Mouse (Mus musculus): ENCODE measurements at regions not wholly inside any gene's neighbourhood (a gene's known extent, or its start where the extent isn't known, plus 50 kb on each side); places are given as distances from the start of the nearest gene placed in this dataset.

GRCm38 (mm10) chr17:47069206-47069605 lies 58.9 kb upstream of the Ubr2 start:
- no peaks in the 10 kb centered on the region for H3K27me3 ChIP-seq (replicated peaks)
- dilution Hi-C loops (cut with MboI; ENCODE audit: extremely low pct_ligation_motif_present, extremely low pct_unique_long_range_greater_than_20kb, low sequenced_read_pairs) (no loop called here), in situ Hi-C loops (cut with MboI; ENCODE audit: low pct_ligation_motif_present, low pct_unique_long_range_greater_than_20kb, low sequenced_read_pairs) (no loop called here)
- no peak overlapping the region for H3K4me2 ChIP-seq (ENCODE audit: insufficient read depth, low read depth, poor library complexity, severe bottlenecking)
- no peak overlapping the region for H3K4me3 ChIP-seq (replicated peaks in 1 of 3; ENCODE audit: low read depth in 2 of 3, low read length in 2 of 3, poor library complexity in 1 of 3)
- TF ChIP-seq PAX5 (IDR thresholded peaks at IDR 0.05; ENCODE audit: low read length) (no peak), SIN3A (IDR thresholded peaks at IDR 0.05; ENCODE audit: low read length) (no peak), SMC3 (IDR thresholded peaks at IDR 0.05; ENCODE audit: low read depth, low read length) (no peak), JUN (IDR thresholded peaks at IDR 0.05; ENCODE audit: insufficient read depth, low read depth, low read length) (no peak), USF2 (conservative IDR thresholded peaks at IDR 0.05; ENCODE audit: low read depth, low read length) (no peak), IRF4 (IDR thresholded peaks at IDR 0.05; ENCODE audit: low read depth, low read length) (no peak), KAT2A (IDR thresholded peaks at IDR 0.05; ENCODE audit: insufficient replicate concordance, low read length) (no peak), TCF12 (IDR thresholded peaks at IDR 0.05; ENCODE audit: low read depth, low read length) (no peak), NRF1 (IDR thresholded peaks at IDR 0.05; ENCODE audit: low read depth, low read length) (no peak), BHLHE40 (IDR thresholded peaks at IDR 0.05; ENCODE audit: low read depth, low read length) (no peak), POLR2A (IDR thresholded peaks at IDR 0.05; ENCODE audit: low read depth, low read length) (no peak), ZKSCAN1 (IDR thresholded peaks at IDR 0.05; ENCODE audit: borderline replicate concordance, low read depth, low read length) (no peak), MYC (IDR thresholded peaks at IDR 0.05; ENCODE audit: low read depth, low read length) (no peak), MAZ (IDR thresholded peaks at IDR 0.05; ENCODE audit: low read depth, low read length) (no peak), CHD1 (IDR thresholded peaks at IDR 0.05; ENCODE audit: low read depth, low read length) (no peak), EP300 (IDR thresholded peaks at IDR 0.05; ENCODE audit: low read length) (no peak), RCOR1 (conservative IDR thresholded peaks at IDR 0.05; ENCODE audit: low read depth, low read length) (no peak), CTCF (conservative IDR thresholded peaks at IDR 0.05 in 1 of 2, IDR thresholded peaks at IDR 0.05 in 1 of 2; ENCODE audit: low read depth in 2 of 2, low read length in 2 of 2) (no peak), ZC3H11A (IDR thresholded peaks at IDR 0.05; ENCODE audit: low read depth, low read length) (no peak), GABPA (IDR thresholded peaks at IDR 0.05; ENCODE audit: insufficient replicate concordance, low read depth, low read length) (no peak)
- no peak overlapping the region for H3K9ac ChIP-seq (ENCODE audit: insufficient read depth, low read depth)
- no peak overlapping the region for H3K27ac ChIP-seq (ENCODE audit: insufficient read depth, low read depth)
- DNase-seq (ENCODE audit: extremely low read depth) = no peak
- H3K4me1 ChIP-seq (ENCODE audit: control insufficient read depth in 1 of 2, insufficient read depth in 2 of 2) = peaks cover 0 to 6% of the 10 kb centered on the region in 2 experiments; a peak in 2 of 4 replicates
- H3K36me3 ChIP-seq (replicated peaks in 1 of 2; ENCODE audit: control insufficient read depth in 1 of 2, insufficient read depth in 1 of 2, low read length in 1 of 2) = no peaks in the 10 kb centered on the region
- no peaks in the 10 kb centered on the region for H3K79me2 ChIP-seq (replicated peaks; ENCODE audit: control insufficient read depth, extremely low read depth, insufficient read depth, poor library complexity, severe bottlenecking)
- no peaks in the 10 kb centered on the region for H3K9me3 ChIP-seq (replicated peaks; ENCODE audit: low read length)

GRCm38 (mm10) chr17:47065307-47065901 lies 55.0 kb upstream of the Ubr2 start:
- in situ Hi-C loops (cut with MboI; ENCODE audit: low pct_ligation_motif_present, low pct_unique_long_range_greater_than_20kb, low sequenced_read_pairs) (no loop called here), dilution Hi-C loops (cut with MboI; ENCODE audit: extremely low pct_ligation_motif_present, extremely low pct_unique_long_range_greater_than_20kb, low sequenced_read_pairs) (no loop called here)
- no peaks in the 10 kb centered on the region for H3K36me3 ChIP-seq (replicated peaks in 1 of 2; ENCODE audit: control insufficient read depth in 1 of 2, insufficient read depth in 1 of 2, low read length in 1 of 2)
- H3K9ac ChIP-seq (ENCODE audit: insufficient read depth, low read depth) = no peak overlapping the region
- no peaks in the 10 kb centered on the region for H3K79me2 ChIP-seq (replicated peaks; ENCODE audit: control insufficient read depth, extremely low read depth, insufficient read depth, poor library complexity, severe bottlenecking)
- H3K4me3 ChIP-seq (replicated peaks in 1 of 3; ENCODE audit: low read depth in 2 of 3, low read length in 2 of 3, poor library complexity in 1 of 3) = no peak overlapping the region
- TF ChIP-seq ZNF384 (IDR thresholded peaks at IDR 0.05; ENCODE audit: low read depth, low read length) (no peak), GABPA (IDR thresholded peaks at IDR 0.05; ENCODE audit: insufficient replicate concordance, low read depth, low read length) (no peak), CTCF (conservative IDR thresholded peaks at IDR 0.05 in 1 of 2, IDR thresholded peaks at IDR 0.05 in 1 of 2; ENCODE audit: low read depth in 2 of 2, low read length in 2 of 2) (no peak), ZKSCAN1 (IDR thresholded peaks at IDR 0.05; ENCODE audit: borderline replicate concordance, low read depth, low read length) (no peak), RAD21 (IDR thresholded peaks at IDR 0.05; ENCODE audit: low read depth, low read length) (no peak), USF1 (IDR thresholded peaks at IDR 0.05; ENCODE audit: low read depth, low read length) (no peak), UBTF (IDR thresholded peaks at IDR 0.05; ENCODE audit: low read depth, low read length) (no peak), JUN (IDR thresholded peaks at IDR 0.05; ENCODE audit: insufficient read depth, low read depth, low read length) (no peak), MAX (IDR thresholded peaks at IDR 0.05; ENCODE audit: low read length) (no peak), NRF1 (IDR thresholded peaks at IDR 0.05; ENCODE audit: low read depth, low read length) (no peak), MAFK (IDR thresholded peaks at IDR 0.05; ENCODE audit: insufficient replicate concordance, low read length) (no peak), MXI1 (IDR thresholded peaks at IDR 0.05; ENCODE audit: low read depth, low read length) (no peak), NELFE (IDR thresholded peaks at IDR 0.05; ENCODE audit: low read depth, low read length) (no peak), TBP (conservative IDR thresholded peaks at IDR 0.05; ENCODE audit: low read depth, low read length) (no peak)
- no peaks in the 10 kb centered on the region for H3K27me3 ChIP-seq (replicated peaks)
- no peak overlapping the region for H3K27ac ChIP-seq (ENCODE audit: insufficient read depth, low read depth)
- H3K9me3 ChIP-seq (replicated peaks; ENCODE audit: low read length) = no peaks in the 10 kb centered on the region
- H3K4me1 ChIP-seq (ENCODE audit: control insufficient read depth in 1 of 2, insufficient read depth in 2 of 2) = peaks cover 0 to 6% of the 10 kb centered on the region in 2 experiments; a peak in 2 of 4 replicates
- no peak overlapping the region for H3K4me2 ChIP-seq (ENCODE audit: insufficient read depth, low read depth, poor library complexity, severe bottlenecking)
- DNase-seq (ENCODE audit: extremely low read depth) = no peak

All from CH12.LX (cell line).